Mouse (Mus musculus): ENCODE results near the gene Nos1. TPM values are rescaled to one million over a fixed set of nuclear protein-coding genes. Genes with fewer than 3 reads are reported as not detected.

Nos1 gene
- polyA plus RNA-seq, 2 experiments, result 0.41 to 0.70 TPM

DNA sequence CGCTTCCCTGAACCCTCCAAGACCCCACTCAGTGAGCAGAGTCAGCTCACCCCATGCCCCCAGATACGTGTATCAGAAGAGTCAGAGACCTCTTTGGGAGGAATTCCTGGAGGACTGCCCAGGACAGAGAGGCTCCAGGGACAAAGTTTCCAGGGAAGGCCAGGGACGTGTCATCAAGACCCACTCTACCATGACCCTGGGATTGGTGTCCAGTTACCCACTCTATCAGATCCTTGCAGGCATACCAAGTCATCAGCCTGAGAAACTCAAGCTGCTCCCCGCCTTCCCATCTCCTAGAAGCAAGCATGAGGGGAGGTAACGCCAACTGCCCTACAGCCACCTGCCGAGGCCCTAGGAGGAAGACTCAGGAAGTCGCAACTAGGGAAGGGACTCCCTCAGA, 39.6 kb downstream of the Nos1 start:
- Histone ChIP-seq H3K4me3 (replicated peaks; ENCODE audit: low read length) (no peak overlapping the region), H3K27ac (replicated peaks; ENCODE audit: low read depth, low read length) (no peak overlapping the region), H3K4me1 (ENCODE audit: control insufficient read depth, insufficient read depth, low read length) (no peaks in the 10 kb centered on the region), H3K9ac (ENCODE audit: low read depth, low read length, severe bottlenecking) (no peak overlapping the region), H3K4me2 (replicated peaks; ENCODE audit: low read depth, low read length, severe bottlenecking) (no peak overlapping the region), H3K36me3 (ENCODE audit: control insufficient read depth, insufficient read depth, low read length) (no peaks in the 10 kb centered on the region), H3K27me3 (ENCODE audit: control insufficient read depth, insufficient read depth, low read length) (no peaks in the 10 kb centered on the region), H3K9me3 (ENCODE audit: control insufficient read depth, low read length) (no peaks in the 10 kb centered on the region)
- DNase-seq (ENCODE audit: low spot score), result no peak
- no peak for TF ChIP-seq POLR2A (IDR thresholded peaks at IDR 0.05; ENCODE audit: borderline replicate concordance, extremely low read depth, insufficient read depth, insufficient read length)
- ATAC-seq (ENCODE audit: low FRiP score, low read depth), result no peak
- 66% methylated on average over 7 of the region's 7 CpGs for WGBS

DNA sequence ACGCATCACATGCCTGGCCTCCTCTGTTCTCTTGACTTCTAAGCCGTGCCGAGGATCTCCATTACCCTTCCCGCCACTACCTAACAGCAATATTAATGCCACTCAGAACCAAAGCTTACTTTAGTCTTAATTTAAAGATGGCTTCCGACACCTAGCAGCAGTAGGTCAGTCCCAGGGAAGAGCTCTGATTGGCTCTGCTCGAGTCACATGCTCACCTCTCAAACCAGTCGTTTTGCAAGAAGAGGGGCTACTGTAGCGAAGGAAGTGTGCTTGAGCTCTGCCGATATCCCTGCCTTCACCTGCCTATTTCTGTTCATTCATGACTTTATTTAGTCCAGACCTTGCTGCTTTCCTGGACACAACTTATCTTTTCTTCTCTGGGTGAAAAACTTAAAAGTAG, 43.0 kb downstream of the Nos1 start:
- Histone ChIP-seq H3K9me3 (ENCODE audit: control insufficient read depth, low read length) (no peaks in the 10 kb centered on the region), H3K27me3 (ENCODE audit: control insufficient read depth, insufficient read depth, low read length) (no peaks in the 10 kb centered on the region), H3K36me3 (ENCODE audit: control insufficient read depth, insufficient read depth, low read length) (no peaks in the 10 kb centered on the region), H3K9ac (ENCODE audit: low read depth, low read length, severe bottlenecking) (no peak overlapping the region), H3K4me2 (replicated peaks; ENCODE audit: low read depth, low read length, severe bottlenecking) (no peak overlapping the region), H3K27ac (replicated peaks; ENCODE audit: low read depth, low read length) (no peak overlapping the region), H3K4me3 (replicated peaks; ENCODE audit: low read length) (no peak overlapping the region), H3K4me1 (ENCODE audit: control insufficient read depth, insufficient read depth, low read length) (no peaks in the 10 kb centered on the region)
- DNase-seq (ENCODE audit: low spot score), result no peak
- TF ChIP-seq POLR2A (IDR thresholded peaks at IDR 0.05; ENCODE audit: borderline replicate concordance, extremely low read depth, insufficient read depth, insufficient read length), result no peak
- WGBS, result 94% methylated on average over 9 of the region's 9 CpGs
- no peak for ATAC-seq (ENCODE audit: low FRiP score, low read depth)

DNA sequence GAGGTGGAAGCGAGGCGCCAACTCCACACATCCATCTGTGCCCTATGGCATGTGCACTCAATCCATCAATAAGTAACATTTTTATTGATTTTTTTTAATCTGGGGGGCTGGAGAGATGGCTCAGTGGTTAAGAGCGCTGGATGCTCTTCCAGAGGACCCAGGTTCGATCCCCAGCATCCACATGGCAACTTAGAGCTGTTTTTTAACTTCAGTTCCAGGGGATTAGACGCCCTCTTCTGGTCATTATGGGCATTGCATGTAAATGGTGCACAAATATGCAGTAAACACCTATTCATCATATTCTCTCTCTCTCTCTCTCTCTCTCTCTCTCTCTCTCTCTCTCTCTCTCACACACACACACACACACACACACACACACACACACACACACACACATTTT, 43.7 kb downstream of the Nos1 start:
- ATAC-seq (ENCODE audit: low FRiP score, low read depth) (no peak), DNase-seq (ENCODE audit: low spot score) (no peak)
- Histone ChIP-seq H3K27me3 (ENCODE audit: control insufficient read depth, insufficient read depth, low read length) (no peaks in the 10 kb centered on the region), H3K4me3 (replicated peaks; ENCODE audit: low read length) (no peak overlapping the region), H3K4me2 (replicated peaks; ENCODE audit: low read depth, low read length, severe bottlenecking) (no peak overlapping the region), H3K9me3 (ENCODE audit: control insufficient read depth, low read length) (no peaks in the 10 kb centered on the region), H3K36me3 (ENCODE audit: control insufficient read depth, insufficient read depth, low read length) (no peaks in the 10 kb centered on the region), H3K9ac (ENCODE audit: low read depth, low read length, severe bottlenecking) (no peak overlapping the region), H3K27ac (replicated peaks; ENCODE audit: low read depth, low read length) (no peak overlapping the region), H3K4me1 (ENCODE audit: control insufficient read depth, insufficient read depth, low read length) (no peaks in the 10 kb centered on the region)
- TF ChIP-seq POLR2A (IDR thresholded peaks at IDR 0.05; ENCODE audit: borderline replicate concordance, extremely low read depth, insufficient read depth, insufficient read length), result no peak
- 78% methylated on average over 5 of the region's 5 CpGs for WGBS

DNA sequence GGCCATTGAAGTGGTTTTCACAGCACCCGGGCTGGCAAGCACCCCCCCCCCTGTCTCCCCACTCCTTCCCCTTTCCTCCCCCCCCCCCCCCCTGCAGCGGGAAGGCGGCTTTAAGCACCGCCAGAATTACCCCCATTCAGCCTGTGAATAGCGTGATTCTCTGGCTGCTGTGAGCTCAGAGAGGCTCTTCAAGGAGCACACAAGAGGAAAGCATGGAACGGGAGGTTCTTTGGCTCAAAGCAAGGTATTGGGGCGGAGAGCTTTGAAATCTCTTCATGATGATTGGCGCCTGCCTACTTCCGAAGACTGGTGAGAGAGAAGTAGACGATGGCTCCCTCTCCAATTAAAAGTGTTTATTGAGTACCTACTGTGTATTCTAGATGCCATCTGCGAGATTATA, 44.5 kb downstream of the Nos1 start:
- H3K4me3 ChIP-seq (replicated peaks; ENCODE audit: low read length), result no peak overlapping the region
- no peak for ATAC-seq (ENCODE audit: low FRiP score, low read depth)
- H3K27ac ChIP-seq (replicated peaks; ENCODE audit: low read depth, low read length), result no peak overlapping the region
- TF ChIP-seq POLR2A (IDR thresholded peaks at IDR 0.05; ENCODE audit: borderline replicate concordance, extremely low read depth, insufficient read depth, insufficient read length), result no peak
- DNase-seq (ENCODE audit: low spot score), result no peak
- no peaks in the 10 kb centered on the region for H3K36me3 ChIP-seq (ENCODE audit: control insufficient read depth, insufficient read depth, low read length)
- H3K4me2 ChIP-seq (replicated peaks; ENCODE audit: low read depth, low read length, severe bottlenecking), result no peak overlapping the region
- 76% methylated on average over 10 of the region's 11 CpGs for WGBS
- no peak overlapping the region for H3K9ac ChIP-seq (ENCODE audit: low read depth, low read length, severe bottlenecking)
- H3K4me1 ChIP-seq (ENCODE audit: control insufficient read depth, insufficient read depth, low read length), result no peaks in the 10 kb centered on the region
- H3K9me3 ChIP-seq (ENCODE audit: control insufficient read depth, low read length), result no peaks in the 10 kb centered on the region
- H3K27me3 ChIP-seq (ENCODE audit: control insufficient read depth, insufficient read depth, low read length), result no peaks in the 10 kb centered on the region

DNA sequence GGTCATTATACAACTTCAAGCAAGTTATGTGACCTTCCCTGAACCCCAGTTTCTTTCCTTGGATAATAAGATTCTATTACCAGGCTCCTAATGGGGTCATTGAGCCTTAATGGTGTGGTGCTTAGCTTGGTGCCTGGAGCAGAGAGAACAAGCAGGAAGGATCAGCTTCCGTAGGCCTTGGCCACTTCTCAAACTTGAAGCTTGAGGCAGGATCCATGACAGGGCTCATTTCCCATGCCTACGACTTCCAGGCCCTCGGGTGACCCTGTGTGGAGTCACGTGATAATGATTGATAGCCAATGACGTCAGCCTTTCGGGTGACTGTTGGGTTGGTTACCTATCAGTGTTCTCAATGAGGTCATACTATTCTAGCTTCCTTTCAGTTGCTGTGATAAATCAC, 46.5 kb downstream of the Nos1 start:
- Histone ChIP-seq H3K27ac (replicated peaks; ENCODE audit: low read depth, low read length) (no peak overlapping the region), H3K9ac (ENCODE audit: low read depth, low read length, severe bottlenecking) (no peak overlapping the region), H3K9me3 (ENCODE audit: control insufficient read depth, low read length) (no peaks in the 10 kb centered on the region), H3K4me1 (ENCODE audit: control insufficient read depth, insufficient read depth, low read length) (no peaks in the 10 kb centered on the region), H3K4me3 (replicated peaks; ENCODE audit: low read length) (no peak overlapping the region), H3K36me3 (ENCODE audit: control insufficient read depth, insufficient read depth, low read length) (no peaks in the 10 kb centered on the region), H3K4me2 (replicated peaks; ENCODE audit: low read depth, low read length, severe bottlenecking) (no peak overlapping the region), H3K27me3 (ENCODE audit: control insufficient read depth, insufficient read depth, low read length) (no peaks in the 10 kb centered on the region)
- WGBS, result 79% methylated on average over 6 of the region's 6 CpGs
- DNase-seq (ENCODE audit: low spot score), result no peak
- no peak for TF ChIP-seq POLR2A (IDR thresholded peaks at IDR 0.05; ENCODE audit: borderline replicate concordance, extremely low read depth, insufficient read depth, insufficient read length)
- no peak for ATAC-seq (ENCODE audit: low FRiP score, low read depth)

DNA sequence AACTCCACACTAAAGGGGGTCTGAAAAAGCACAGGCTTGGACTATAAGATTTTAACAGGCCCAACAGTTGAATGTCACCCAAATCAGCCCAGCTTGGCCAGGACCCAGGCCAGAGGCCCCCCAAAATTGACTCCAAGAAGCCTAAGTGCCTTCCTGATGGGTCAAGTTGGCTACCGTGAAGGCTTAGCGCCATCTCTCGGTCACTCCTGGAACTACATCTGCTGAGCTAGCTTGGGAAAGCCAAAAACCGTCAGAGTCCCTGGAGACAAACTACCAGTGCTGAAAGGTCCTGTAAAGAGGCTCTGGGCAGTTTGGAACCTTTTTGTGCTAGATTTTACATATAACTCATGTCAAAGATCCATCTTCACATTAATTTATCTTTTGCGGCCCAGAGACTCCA, 56.1 kb downstream of the Nos1 start:
- ATAC-seq (ENCODE audit: low FRiP score, low read depth) (no peak), DNase-seq (ENCODE audit: low spot score) (peak; percentile 74)
- TF ChIP-seq POLR2A (IDR thresholded peaks at IDR 0.05; ENCODE audit: borderline replicate concordance, extremely low read depth, insufficient read depth, insufficient read length), result no peak
- Histone ChIP-seq H3K9me3 (ENCODE audit: control insufficient read depth, low read length) (0 out of 2 replicates have a peak, but pooled peaks cover 6% of the 10 kb centered on the region), H3K9ac (ENCODE audit: low read depth, low read length, severe bottlenecking) (no peak overlapping the region), H3K27me3 (ENCODE audit: control insufficient read depth, insufficient read depth, low read length) (peaks cover 42% of the 10 kb centered on the region), H3K36me3 (ENCODE audit: control insufficient read depth, insufficient read depth, low read length) (no peaks in the 10 kb centered on the region), H3K4me1 (ENCODE audit: control insufficient read depth, insufficient read depth, low read length) (peaks cover 7% of the 10 kb centered on the region; the same call in 1 of the 2 replicates), H3K4me2 (replicated peaks; ENCODE audit: low read depth, low read length, severe bottlenecking) (no peak overlapping the region), H3K4me3 (replicated peaks; ENCODE audit: low read length) (no peak overlapping the region), H3K27ac (replicated peaks; ENCODE audit: low read depth, low read length) (no peak overlapping the region)
- 5% methylated on average over 5 of the region's 5 CpGs for WGBS
